Mouse (Mus musculus): ENCODE measurements around the gene Cul4b. TPM values are rescaled to one million over a fixed set of nuclear protein-coding genes. Genes with fewer than 3 reads are reported as not detected.

Gene Cul4b
- polyA plus RNA-seq, 1 experiment from 2014 or later = 35.1 TPM

DNA sequence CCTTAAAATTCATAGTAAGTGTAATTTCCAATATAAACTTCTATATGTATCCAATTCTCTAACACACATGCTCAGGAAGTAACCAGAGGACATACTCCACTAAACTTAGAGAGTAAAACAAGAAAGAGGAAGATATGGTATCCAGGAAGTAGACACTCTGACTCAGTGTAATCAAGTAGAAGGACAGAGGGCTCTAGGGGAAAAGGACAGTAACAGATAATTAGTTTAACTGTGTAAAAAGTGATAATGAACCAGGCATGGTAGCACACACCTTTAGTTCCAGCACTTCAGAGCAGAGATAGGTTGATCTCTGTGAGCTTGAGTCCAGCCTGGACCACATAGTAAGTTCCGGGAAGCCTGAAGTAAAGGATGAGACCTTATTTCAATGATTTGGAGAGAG is 5.1 kb upstream of the Cul4b start:
- DNase-seq (no peak), ATAC-seq (ENCODE audit: insufficient read depth) (no peak)
- H3K9me3 ChIP-seq (ENCODE audit: low read depth, low read length) = no peaks in the 10 kb centered on the region
- H3K4me3 ChIP-seq (ENCODE audit: low read depth, low read length) = no peak overlapping the region
- H3K27ac ChIP-seq (ENCODE audit: low read depth) = no peak overlapping the region
- no peaks in the 10 kb centered on the region for H3K27me3 ChIP-seq (ENCODE audit: insufficient read depth, low read length)
- H3K9ac ChIP-seq = no peak overlapping the region
- 89% methylated on average over 1 of the region's 1 CpGs for WGBS
- H3K4me1 ChIP-seq (ENCODE audit: insufficient read depth) = no peaks in the 10 kb centered on the region
- no peak for TF ChIP-seq CTCF (IDR thresholded peaks at IDR 0.05; ENCODE audit: low read depth)
- H3K4me2 ChIP-seq = no peak overlapping the region
- H3K36me3 ChIP-seq (ENCODE audit: insufficient read depth) = no peaks in the 10 kb centered on the region

GRCm38 (mm10) chrX:38566521-38567205 is 9.3 kb downstream of the Cul4b start:
- no peak overlapping the region for H3K4me3 ChIP-seq (ENCODE audit: low read depth, low read length)
- TF ChIP-seq CTCF (IDR thresholded peaks at IDR 0.05; ENCODE audit: low read depth) = no peak
- 69% methylated on average over 6 of the region's 6 CpGs for whole genome bisulfite sequencing
- DNase-seq = no peak
- no peak for ATAC-seq (ENCODE audit: insufficient read depth)
- no peaks in the 10 kb centered on the region for H3K27me3 ChIP-seq (ENCODE audit: insufficient read depth, low read length)
- H3K36me3 ChIP-seq (ENCODE audit: insufficient read depth) = no peaks in the 10 kb centered on the region
- H3K9ac ChIP-seq = no peak overlapping the region
- H3K9me3 ChIP-seq (ENCODE audit: low read depth, low read length) = no peaks in the 10 kb centered on the region
- no peaks in the 10 kb centered on the region for H3K4me1 ChIP-seq (ENCODE audit: insufficient read depth)
- no peak overlapping the region for H3K27ac ChIP-seq (ENCODE audit: low read depth)
- H3K4me2 ChIP-seq = no peak overlapping the region

GRCm38 (mm10) chrX:38565176-38565542 is 10.8 kb downstream of the Cul4b start:
- Histone ChIP-seq H3K4me1 (ENCODE audit: insufficient read depth) (no peaks in the 10 kb centered on the region), H3K9me3 (ENCODE audit: low read depth, low read length) (no peaks in the 10 kb centered on the region), H3K36me3 (ENCODE audit: insufficient read depth) (peaks cover 6% of the 10 kb centered on the region), H3K27me3 (ENCODE audit: insufficient read depth, low read length) (no peaks in the 10 kb centered on the region), H3K4me3 (ENCODE audit: low read depth, low read length) (peak overlapping the region; percentile 50), H3K9ac (peak overlapping the region; percentile 66), H3K4me2 (peak overlapping the region; percentile 71), H3K27ac (ENCODE audit: low read depth) (peak overlapping the region; percentile 91)
- DNase-seq = no peak
- 9% methylated on average over 8 of the region's 8 CpGs for WGBS
- ATAC-seq (ENCODE audit: insufficient read depth) = no peak
- TF ChIP-seq CTCF (IDR thresholded peaks at IDR 0.05; ENCODE audit: low read depth) = no peak

GRCm38 (mm10) chrX:38564542-38565175 is 11.3 kb downstream of the Cul4b start:
- peak; percentile 91 for DNase-seq
- Histone ChIP-seq H3K9ac (peak overlapping the region; percentile 66), H3K36me3 (ENCODE audit: insufficient read depth) (peaks cover 11% of the 10 kb centered on the region), H3K27me3 (ENCODE audit: insufficient read depth, low read length) (no peaks in the 10 kb centered on the region), H3K4me3 (ENCODE audit: low read depth, low read length) (peak overlapping the region; percentile 50), H3K4me1 (ENCODE audit: insufficient read depth) (no peaks in the 10 kb centered on the region), H3K27ac (ENCODE audit: low read depth) (peak overlapping the region; percentile 96), H3K9me3 (ENCODE audit: low read depth, low read length) (no peaks in the 10 kb centered on the region), H3K4me2 (peak overlapping the region; percentile 71)
- 17% methylated on average over 30 of the region's 52 CpGs for WGBS
- no peak for TF ChIP-seq CTCF (IDR thresholded peaks at IDR 0.05; ENCODE audit: low read depth)
- peak; percentile 93 for ATAC-seq (ENCODE audit: insufficient read depth)

DNA sequence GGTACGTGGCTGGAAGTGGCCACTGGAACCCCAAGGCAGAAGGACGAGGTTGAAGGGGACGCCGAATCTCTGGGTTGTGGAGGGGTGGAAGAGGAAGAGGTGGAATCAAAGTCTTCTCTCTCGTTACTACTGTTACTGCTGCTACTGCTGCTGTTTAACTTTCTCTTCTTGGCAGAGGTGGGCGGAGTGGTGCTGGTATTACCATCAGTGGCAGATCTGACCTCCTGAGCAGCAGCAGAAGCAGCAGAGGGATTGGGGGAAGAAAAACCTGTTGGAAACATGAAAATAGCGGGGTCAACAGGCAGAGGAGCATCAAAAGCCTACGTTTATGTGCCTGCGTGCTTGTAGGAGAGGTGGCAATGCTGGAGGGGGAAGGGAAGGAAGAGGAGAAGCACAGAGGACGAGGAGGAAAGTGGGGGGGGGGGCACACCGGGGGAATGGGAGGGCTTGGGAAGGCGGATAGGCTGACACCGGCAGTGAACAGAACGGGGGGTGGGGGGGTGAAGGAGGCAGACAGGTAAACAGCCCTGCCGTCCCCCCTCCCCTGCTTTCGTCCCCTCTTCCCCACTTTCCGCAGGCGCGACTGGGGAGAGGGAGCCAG is 12.0 kb downstream of the Cul4b start:
- peak; percentile 1; the same call in 1 of the 2 replicates for ATAC-seq (ENCODE audit: insufficient read depth)
- Histone ChIP-seq H3K27ac (ENCODE audit: low read depth) (peak overlapping the region; percentile 96; the same call in 1 of the 2 replicates), H3K9ac (peak overlapping the region; percentile 66), H3K36me3 (ENCODE audit: insufficient read depth) (peaks cover 15% of the 10 kb centered on the region), H3K27me3 (ENCODE audit: insufficient read depth, low read length) (no peaks in the 10 kb centered on the region), H3K9me3 (ENCODE audit: low read depth, low read length) (no peaks in the 10 kb centered on the region), H3K4me2 (peak overlapping the region; percentile 71), H3K4me1 (ENCODE audit: insufficient read depth) (no peaks in the 10 kb centered on the region), H3K4me3 (ENCODE audit: low read depth, low read length) (peak overlapping the region; percentile 50)
- 18% methylated on average over 12 of the region's 19 CpGs for whole genome bisulfite sequencing
- peak; percentile 15 for DNase-seq
- TF ChIP-seq CTCF (IDR thresholded peaks at IDR 0.05; ENCODE audit: low read depth) = no peak

DNA sequence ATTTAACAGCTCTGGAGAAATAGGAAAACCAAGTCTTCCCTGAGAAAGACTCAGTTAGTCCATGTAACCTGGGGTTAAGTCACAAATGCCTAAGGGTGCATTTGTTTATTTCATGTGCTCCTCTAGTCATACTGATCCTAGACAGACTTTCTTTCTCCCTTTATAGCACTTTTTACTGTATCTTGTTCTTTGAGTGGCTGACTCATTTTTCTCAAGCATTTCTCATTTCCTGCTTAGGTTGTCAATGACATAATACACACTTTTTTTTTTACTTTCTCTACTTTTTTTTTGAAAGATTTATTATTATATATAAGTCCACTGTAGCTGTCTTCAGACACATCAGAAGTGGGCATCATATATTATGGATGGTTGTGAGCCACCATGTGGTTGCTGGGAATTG is 22.7 kb downstream of the Cul4b start:
- Histone ChIP-seq H3K27ac (ENCODE audit: low read depth) (no peak overlapping the region), H3K9ac (no peak overlapping the region), H3K27me3 (ENCODE audit: insufficient read depth, low read length) (no peaks in the 10 kb centered on the region), H3K4me2 (no peak overlapping the region), H3K36me3 (ENCODE audit: insufficient read depth) (peaks cover 13% of the 10 kb centered on the region; the same call in 1 of the 2 replicates), H3K9me3 (ENCODE audit: low read depth, low read length) (no peaks in the 10 kb centered on the region), H3K4me1 (ENCODE audit: insufficient read depth) (no peaks in the 10 kb centered on the region), H3K4me3 (ENCODE audit: low read depth, low read length) (no peak overlapping the region)
- ATAC-seq (ENCODE audit: insufficient read depth) (no peak), DNase-seq (no peak)
- TF ChIP-seq CTCF (IDR thresholded peaks at IDR 0.05; ENCODE audit: low read depth) = no peak

DNA sequence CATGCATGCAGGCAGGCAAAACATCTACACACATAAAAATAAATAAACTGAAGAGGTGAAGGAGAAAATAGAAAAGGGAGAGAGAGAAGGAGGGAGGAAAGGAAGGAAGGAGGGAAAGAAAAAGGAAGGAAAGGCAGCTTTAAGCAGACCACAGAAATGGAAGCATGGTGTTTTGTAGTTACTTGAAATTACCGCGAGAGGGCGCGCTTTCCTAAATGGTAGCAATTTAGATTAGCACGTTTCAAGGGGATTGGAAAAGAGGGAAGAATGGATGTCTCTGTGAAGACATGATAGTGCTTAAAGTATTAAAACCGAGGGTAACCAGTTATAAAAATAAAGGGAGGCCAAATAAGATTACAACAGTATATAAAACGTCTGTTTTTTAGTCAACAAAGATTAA is 61.4 kb downstream of the Cul4b start:
- Histone ChIP-seq H3K27me3 (ENCODE audit: insufficient read depth, low read length) (no peaks in the 10 kb centered on the region), H3K9me3 (ENCODE audit: low read depth, low read length) (no peaks in the 10 kb centered on the region), H3K27ac (ENCODE audit: low read depth) (no peak overlapping the region), H3K9ac (no peak overlapping the region), H3K4me2 (no peak overlapping the region), H3K4me1 (ENCODE audit: insufficient read depth) (no peaks in the 10 kb centered on the region), H3K4me3 (ENCODE audit: low read depth, low read length) (no peak overlapping the region), H3K36me3 (ENCODE audit: insufficient read depth) (no peaks in the 10 kb centered on the region)
- TF ChIP-seq CTCF (IDR thresholded peaks at IDR 0.05; ENCODE audit: low read depth) = peak; percentile 68
- WGBS = 4% methylated on average over 7 of the region's 7 CpGs
- ATAC-seq (ENCODE audit: insufficient read depth) (no peak), DNase-seq (peak; percentile 74)
